Mouse (Mus musculus): ENCODE measurements around the gene Itga1. TPM values are rescaled to one million over a fixed set of nuclear protein-coding genes. Genes with fewer than 3 reads are reported as not detected.

Gene Itga1
- polyA plus RNA-seq, 1 experiment from 2014 or later = 36.9 TPM

DNA sequence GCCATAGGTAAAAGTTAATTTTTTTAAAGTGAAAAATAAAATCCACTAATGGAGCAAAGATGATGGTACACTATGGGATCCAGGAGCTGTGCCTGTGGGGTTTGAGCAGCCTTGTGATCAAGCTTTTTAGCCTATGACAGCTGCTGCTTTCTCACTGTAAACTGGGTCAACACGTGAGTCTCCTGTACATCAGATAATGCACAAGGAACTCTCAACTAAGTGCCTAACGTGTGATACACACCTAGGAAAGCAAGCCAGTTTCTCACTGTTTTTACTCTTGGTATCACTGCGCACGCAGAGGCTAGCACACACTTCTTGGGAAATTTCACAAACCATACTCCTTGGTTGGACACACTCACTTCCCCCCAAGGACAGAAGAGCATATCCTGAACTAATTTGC lies 187.2 kb downstream of the Itga1 start:
- 66% methylated on average over 4 of the region's 4 CpGs for WGBS
- H3K27me3 ChIP-seq (ENCODE audit: control insufficient read depth, insufficient read depth, low read depth, low read length) = no peaks in the 10 kb centered on the region
- no peak overlapping the region for H3K4me3 ChIP-seq (ENCODE audit: low read length)
- no peak overlapping the region for H3K9ac ChIP-seq (ENCODE audit: low read length)
- no peaks in the 10 kb centered on the region for H3K36me3 ChIP-seq (ENCODE audit: control insufficient read depth, insufficient read depth, low read length)
- no peak for ATAC-seq (ENCODE audit: low read depth)
- H3K4me1 ChIP-seq (replicated peaks; ENCODE audit: control insufficient read depth, insufficient read depth, low read length) = peaks cover 5% of the 10 kb centered on the region
- no peak overlapping the region for H3K27ac ChIP-seq (ENCODE audit: low read length)
- H3K9me3 ChIP-seq (ENCODE audit: control insufficient read depth, low read length) = no peaks in the 10 kb centered on the region
- H3K4me2 ChIP-seq (ENCODE audit: low read depth, low read length) = no peak overlapping the region

GRCm38 (mm10) chr13:114910629-114911028 lies 191.1 kb downstream of the Itga1 start:
- no peak overlapping the region for H3K27ac ChIP-seq (ENCODE audit: low read length)
- H3K36me3 ChIP-seq (ENCODE audit: control insufficient read depth, insufficient read depth, low read length) = no peaks in the 10 kb centered on the region
- no peak for ATAC-seq (ENCODE audit: low read depth)
- H3K4me2 ChIP-seq (ENCODE audit: low read depth, low read length) = no peak overlapping the region
- no peaks in the 10 kb centered on the region for H3K9me3 ChIP-seq (ENCODE audit: control insufficient read depth, low read length)
- no peak overlapping the region for H3K9ac ChIP-seq (ENCODE audit: low read length)
- H3K4me3 ChIP-seq (ENCODE audit: low read length) = no peak overlapping the region
- peaks cover 5% of the 10 kb centered on the region for H3K4me1 ChIP-seq (replicated peaks; ENCODE audit: control insufficient read depth, insufficient read depth, low read length)
- 77% methylated on average over 9 of the region's 9 CpGs for WGBS
- no peaks in the 10 kb centered on the region for H3K27me3 ChIP-seq (ENCODE audit: control insufficient read depth, insufficient read depth, low read depth, low read length)

- H3K9me3 ChIP-seq (ENCODE audit: control insufficient read depth, low read length) = no peaks in the 10 kb centered on the region
Observed at GRCm38 (mm10) chr13:114909514-114909913, 192.2 kb downstream of the Itga1 start.

GRCm38 (mm10) chr13:114907876-114908275 lies 193.9 kb downstream of the Itga1 start:
- Histone ChIP-seq H3K4me2 (ENCODE audit: low read depth, low read length) (no peak overlapping the region), H3K27ac (ENCODE audit: low read length) (no peak overlapping the region), H3K27me3 (ENCODE audit: control insufficient read depth, insufficient read depth, low read depth, low read length) (no peaks in the 10 kb centered on the region), H3K4me3 (ENCODE audit: low read length) (no peak overlapping the region), H3K9ac (ENCODE audit: low read length) (no peak overlapping the region), H3K9me3 (ENCODE audit: control insufficient read depth, low read length) (no peaks in the 10 kb centered on the region), H3K36me3 (ENCODE audit: control insufficient read depth, insufficient read depth, low read length) (no peaks in the 10 kb centered on the region), H3K4me1 (replicated peaks; ENCODE audit: control insufficient read depth, insufficient read depth, low read length) (no peaks in the 10 kb centered on the region)
- WGBS = 72% methylated on average over 4 of the region's 4 CpGs
- ATAC-seq (ENCODE audit: low read depth) = no peak

More at GRCm38 (mm10) chr13:114909514-114909913, 192.2 kb downstream of the Itga1 start:
- no peak overlapping the region for H3K27ac ChIP-seq (ENCODE audit: low read length)
- H3K4me2 ChIP-seq (ENCODE audit: low read depth, low read length) = no peak overlapping the region
- no peak overlapping the region for H3K4me3 ChIP-seq (ENCODE audit: low read length)
- H3K27me3 ChIP-seq (ENCODE audit: control insufficient read depth, insufficient read depth, low read depth, low read length) = no peaks in the 10 kb centered on the region
- WGBS = 91% methylated on average over 5 of the region's 5 CpGs
- ATAC-seq (ENCODE audit: low read depth) = no peak
- H3K4me1 ChIP-seq (replicated peaks; ENCODE audit: control insufficient read depth, insufficient read depth, low read length) = no peaks in the 10 kb centered on the region
- H3K9ac ChIP-seq (ENCODE audit: low read length) = no peak overlapping the region
- H3K36me3 ChIP-seq (ENCODE audit: control insufficient read depth, insufficient read depth, low read length) = no peaks in the 10 kb centered on the region

Other genes with a start within 250 kb of the Itga1 start
- gene Itga2, start 169.9 kb downstream of the Itga1 start, polyA plus RNA-seq (2015; fragmentation: Nextera tagmentation; extraction: Ambion mirVana) = 9.6 and 10.1 TPM in 2 replicates
- gene Pelo, start 11.8 kb downstream of the Itga1 start, polyA plus RNA-seq (2015; fragmentation: Nextera tagmentation; extraction: Ambion mirVana) = 4.4 and 5.0 TPM in 2 replicates
- gene Gm49395, start within 50 bp of the Itga1 start, polyA plus RNA-seq (2015; fragmentation: Nextera tagmentation; extraction: Ambion mirVana) = 6.5 and 7.6 TPM in 2 replicates